Mouse (Mus musculus) E14TG2a.4 (cell line): ENCODE measurements around the gene Olfr665.

Source experiments
- CTCF ChIP-seq: conservative IDR thresholded peaks from 2 replicates; pipeline ENCODE4 v1.5.1; 2014; ENCODE audit warnings: low read length
- POU5F1 ChIP-seq: IDR thresholded peaks from 2 replicates; pipeline ENCODE4 v1.6.1; 2014; ENCODE audit warnings: low read length, borderline replicate concordance

- TF ChIP-seq CTCF (no peak), POU5F1 (no peak)
Observed at GRCm38 (mm10) chr7:104855248-104855750, 22.5 kb upstream of the Olfr665 start.
